In genomic region chr5:23616270-23617103, GRCm38 (mm10) we compare ENCODE assay signal across 8 mouse cellular contexts.
DNase-seq lines count a peak whose midpoint lies in the region; ATAC-seq and TF ChIP-seq lines count a peak whose summit lies in the region.

No protein-coding gene starts in this region.

- TF ChIP-seq CTCF in brain, embryonic 14.5 days (IDR thresholded peaks at IDR 0.05; ENCODE audit: borderline replicate concordance, extremely low read depth, insufficient read depth, insufficient read length) = no peak
- 0 out of 2 replicates have a peak, but pooled peaks have one; percentile 19 for TF ChIP-seq CTCF in kidney, postnatal 0 days (IDR thresholded peaks at IDR 0.05; ENCODE audit: low read depth)

- 11% methylated on average over 11 of the region's 11 CpGs for WGBS in heart, embryonic 13.5 days
- 3% methylated on average over 11 of the region's 11 CpGs for WGBS in kidney, postnatal 0 days
- WGBS in liver, embryonic 11.5 days = 19% methylated on average over 11 of the region's 11 CpGs

- peak; percentile 68; the same call in 1 of the 2 replicates for TF ChIP-seq POLR2A in brain, embryonic 14.5 days (IDR thresholded peaks at IDR 0.05; ENCODE audit: borderline replicate concordance, extremely low read depth, insufficient read depth, insufficient read length, poor library complexity, severe bottlenecking)
- peak; percentile 60 for TF ChIP-seq POLR2A in myocyte (IDR thresholded peaks at IDR 0.05; ENCODE audit: insufficient read length, low read depth)

- H3K27ac ChIP-seq in heart, embryonic 13.5 days (replicated peaks) = peak overlapping the region; percentile 95
- peak overlapping the region; percentile 84 for H3K27ac ChIP-seq in kidney, postnatal 0 days
- H3K27ac ChIP-seq in liver, embryonic 11.5 days (ENCODE audit: low read depth, low read length) = peak overlapping the region; percentile 75

- peak; percentile 81 for DNase-seq in CD4-positive helper T cell, adult 2 months (ENCODE audit: low read depth, low spot score)
- DNase-seq in brain, embryonic 14.5 days (ENCODE audit: low read depth) = peak; percentile 94
- peak; percentile 92 for DNase-seq in kidney, postnatal 0 days (ENCODE audit: low spot score)
- DNase-seq in liver, embryonic 11.5 days (ENCODE audit: low spot score) = no peak
- DNase-seq in thymus, postnatal 0 days (ENCODE audit: low spot score) = peak; percentile 71

- H3K79me2 ChIP-seq in myocyte (ENCODE audit: control insufficient read depth, insufficient read depth) = peaks cover 33% of the 10 kb centered on the region

- H3K4me1 ChIP-seq in heart, embryonic 13.5 days = peaks cover 16% of the 10 kb centered on the region
- H3K4me1 ChIP-seq in kidney, postnatal 0 days (replicated peaks; ENCODE audit: insufficient read depth, low read length) = 0 out of 2 replicates have a peak, but pooled peaks cover 8% of the 10 kb centered on the region
- H3K4me1 ChIP-seq in liver, embryonic 11.5 days (replicated peaks; ENCODE audit: control insufficient read depth, insufficient read depth, low read length) = 0 out of 2 replicates have a peak, but pooled peaks cover 2% of the 10 kb centered on the region

- no peaks in the 10 kb centered on the region for H3K9me3 ChIP-seq in heart, embryonic 13.5 days
- no peaks in the 10 kb centered on the region for H3K9me3 ChIP-seq in kidney, postnatal 0 days (replicated peaks; ENCODE audit: low read length)
- no peaks in the 10 kb centered on the region for H3K9me3 ChIP-seq in liver, embryonic 11.5 days (ENCODE audit: control insufficient read depth, low read length)

- no peaks in the 10 kb centered on the region for H3K27me3 ChIP-seq in heart, embryonic 13.5 days (replicated peaks)
- no peaks in the 10 kb centered on the region for H3K27me3 ChIP-seq in kidney, postnatal 0 days (ENCODE audit: insufficient read depth, low read length)
- H3K27me3 ChIP-seq in liver, embryonic 11.5 days (replicated peaks; ENCODE audit: control insufficient read depth, insufficient read depth, low read length) = no peaks in the 10 kb centered on the region
- H3K27me3 ChIP-seq in myocyte (ENCODE audit: control insufficient read depth, insufficient read depth, insufficient read length) = no peaks in the 10 kb centered on the region

- H3K4me3 ChIP-seq in heart, embryonic 13.5 days = peak overlapping the region; percentile 62
- peak overlapping the region; percentile 56 for H3K4me3 ChIP-seq in kidney, postnatal 0 days (replicated peaks; ENCODE audit: low read depth, low read length)
- peak overlapping the region; percentile 56 for H3K4me3 ChIP-seq in liver, embryonic 11.5 days (ENCODE audit: low read depth, low read length)
- H3K4me3 ChIP-seq in myocyte = peak overlapping the region; percentile 32

- peak overlapping the region; percentile 83 for H3K9ac ChIP-seq in heart, embryonic 13.5 days
- H3K9ac ChIP-seq in kidney, postnatal 0 days (ENCODE audit: low read depth, low read length) = peak overlapping the region; percentile 62
- peak overlapping the region; percentile 66 for H3K9ac ChIP-seq in liver, embryonic 11.5 days (ENCODE audit: low read depth, low read length)

- H3ac ChIP-seq in myocyte (ENCODE audit: control insufficient read depth, insufficient read length) = no peak overlapping the region

- H3K36me3 ChIP-seq in heart, embryonic 13.5 days = peaks cover 2% of the 10 kb centered on the region; the same call in 1 of the 2 replicates
- H3K36me3 ChIP-seq in kidney, postnatal 0 days (ENCODE audit: insufficient read depth, low read length) = no peaks in the 10 kb centered on the region
- H3K36me3 ChIP-seq in liver, embryonic 11.5 days (ENCODE audit: control insufficient read depth, insufficient read depth, low read length) = no peaks in the 10 kb centered on the region
- no peaks in the 10 kb centered on the region for H3K36me3 ChIP-seq in myocyte (ENCODE audit: control insufficient read depth, insufficient read depth)

- peak; percentile 87 for ATAC-seq in erythroblast, adult 5-6 weeks (replicated peaks; ENCODE audit: low FRiP score, poor library complexity, severe bottlenecking)
- ATAC-seq in heart, embryonic 13.5 days (ENCODE audit: extremely low read depth, insufficient number of reproducible peaks, low FRiP score, low TSS enrichment) = no peak
- peak; percentile 65 for ATAC-seq in kidney, postnatal 0 days (replicated peaks; ENCODE audit: low FRiP score, low read depth)
- peak; percentile 81 for ATAC-seq in liver, embryonic 11.5 days (replicated peaks; ENCODE audit: low FRiP score)

- H3K4me2 ChIP-seq in heart, embryonic 13.5 days = peak overlapping the region; percentile 76
- peak overlapping the region; percentile 67 for H3K4me2 ChIP-seq in kidney, postnatal 0 days (ENCODE audit: low read length)
- peak overlapping the region; percentile 74 for H3K4me2 ChIP-seq in liver, embryonic 11.5 days
- H3K4me2 ChIP-seq in myocyte (ENCODE audit: low read depth) = peak overlapping the region; percentile 90

TF ChIP-seq in myocyte, 11 proteins besides CTCF, POLR2A, EP300 and RAD21:
- peak; percentile 56 for TF ChIP-seq USF1 (IDR thresholded peaks at IDR 0.05; ENCODE audit: low read depth)
- no peak for TF ChIP-seq MYOD1 (IDR thresholded peaks at IDR 0.05; ENCODE audit: control insufficient read depth in 1 of 3, insufficient read length in 2 of 3, low read depth in 2 of 3)
- TF ChIP-seq POLR2AphosphoS2 (IDR thresholded peaks at IDR 0.05; ENCODE audit: insufficient read length, low read depth) = peak; percentile 33
TF ChIP-seq in myocyte: peak in this region for 2.
